Mouse (Mus musculus): ENCODE data around the gene Myl4. TPM values are rescaled to one million over a fixed set of nuclear protein-coding genes. Genes with fewer than 3 reads are reported as not detected.
A peak's percentile ranks its signal among the peaks of the same experiment; 100 is the strongest.

The Myl4 gene
- polyA plus RNA-seq, 1 experiment from 2014 or later: 0.84 TPM

GRCm38 (mm10) chr11:104616182-104616581, 65.7 kb downstream of the Myl4 start:
- ATAC-seq (replicated peaks; ENCODE audit: low FRiP score): no peak
- no peak overlapping the region for H3K27ac ChIP-seq (ENCODE audit: low read depth, low read length)
- no peaks in the 10 kb centered on the region for H3K27me3 ChIP-seq (ENCODE audit: control insufficient read depth, insufficient read depth, low read length)
- no peak overlapping the region for H3K4me3 ChIP-seq (ENCODE audit: low read depth, low read length)
- H3K9me3 ChIP-seq (ENCODE audit: control insufficient read depth, low read length): no peaks in the 10 kb centered on the region
- no peak for DNase-seq (ENCODE audit: low spot score)
- H3K9ac ChIP-seq (ENCODE audit: low read length): no peak overlapping the region
- WGBS: 87% methylated on average over 5 of the region's 5 CpGs
- H3K4me2 ChIP-seq (ENCODE audit: low read depth, low read length, severe bottlenecking): no peak overlapping the region
- H3K4me1 ChIP-seq (replicated peaks; ENCODE audit: control insufficient read depth, insufficient read depth, low read length): peaks cover 6% of the 10 kb centered on the region; the same call in 1 of the 2 replicates
- H3K36me3 ChIP-seq (ENCODE audit: control insufficient read depth, insufficient read depth, low read length): no peaks in the 10 kb centered on the region

DNA sequence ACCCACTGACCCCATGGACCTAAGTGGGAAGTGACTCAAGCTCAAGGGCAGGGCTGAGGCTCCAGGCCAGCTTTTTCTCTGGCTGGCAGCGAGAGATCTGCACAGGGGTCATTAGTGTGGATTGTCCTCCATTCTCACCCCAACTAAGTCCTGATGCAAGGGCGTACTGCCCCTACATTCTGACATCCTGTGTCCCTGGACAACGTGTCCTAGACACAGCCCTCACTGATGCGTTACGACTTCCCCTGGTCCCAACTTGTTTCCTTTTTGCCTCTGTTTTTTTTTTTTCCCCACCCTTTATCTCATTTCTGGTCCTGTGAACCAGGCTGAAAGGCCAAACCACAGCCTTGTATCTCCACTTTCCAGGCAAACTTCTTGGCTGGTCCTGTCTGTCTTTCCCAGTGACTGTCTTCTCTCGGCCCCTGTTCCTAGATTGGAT, 68.2 kb downstream of the Myl4 start:
- WGBS: 77% methylated on average over 6 of the region's 6 CpGs
- Histone ChIP-seq H3K9me3 (ENCODE audit: control insufficient read depth, low read length) (no peaks in the 10 kb centered on the region), H3K27me3 (ENCODE audit: control insufficient read depth, insufficient read depth, low read length) (no peaks in the 10 kb centered on the region), H3K4me3 (ENCODE audit: low read depth, low read length) (no peak overlapping the region), H3K9ac (ENCODE audit: low read length) (no peak overlapping the region), H3K4me2 (ENCODE audit: low read depth, low read length, severe bottlenecking) (no peak overlapping the region), H3K27ac (ENCODE audit: low read depth, low read length) (no peak overlapping the region), H3K36me3 (ENCODE audit: control insufficient read depth, insufficient read depth, low read length) (no peaks in the 10 kb centered on the region), H3K4me1 (replicated peaks; ENCODE audit: control insufficient read depth, insufficient read depth, low read length) (peaks cover 6% of the 10 kb centered on the region; the same call in 1 of the 2 replicates)
- DNase-seq (ENCODE audit: low spot score) (no peak), ATAC-seq (replicated peaks; ENCODE audit: low FRiP score) (no peak)

DNA sequence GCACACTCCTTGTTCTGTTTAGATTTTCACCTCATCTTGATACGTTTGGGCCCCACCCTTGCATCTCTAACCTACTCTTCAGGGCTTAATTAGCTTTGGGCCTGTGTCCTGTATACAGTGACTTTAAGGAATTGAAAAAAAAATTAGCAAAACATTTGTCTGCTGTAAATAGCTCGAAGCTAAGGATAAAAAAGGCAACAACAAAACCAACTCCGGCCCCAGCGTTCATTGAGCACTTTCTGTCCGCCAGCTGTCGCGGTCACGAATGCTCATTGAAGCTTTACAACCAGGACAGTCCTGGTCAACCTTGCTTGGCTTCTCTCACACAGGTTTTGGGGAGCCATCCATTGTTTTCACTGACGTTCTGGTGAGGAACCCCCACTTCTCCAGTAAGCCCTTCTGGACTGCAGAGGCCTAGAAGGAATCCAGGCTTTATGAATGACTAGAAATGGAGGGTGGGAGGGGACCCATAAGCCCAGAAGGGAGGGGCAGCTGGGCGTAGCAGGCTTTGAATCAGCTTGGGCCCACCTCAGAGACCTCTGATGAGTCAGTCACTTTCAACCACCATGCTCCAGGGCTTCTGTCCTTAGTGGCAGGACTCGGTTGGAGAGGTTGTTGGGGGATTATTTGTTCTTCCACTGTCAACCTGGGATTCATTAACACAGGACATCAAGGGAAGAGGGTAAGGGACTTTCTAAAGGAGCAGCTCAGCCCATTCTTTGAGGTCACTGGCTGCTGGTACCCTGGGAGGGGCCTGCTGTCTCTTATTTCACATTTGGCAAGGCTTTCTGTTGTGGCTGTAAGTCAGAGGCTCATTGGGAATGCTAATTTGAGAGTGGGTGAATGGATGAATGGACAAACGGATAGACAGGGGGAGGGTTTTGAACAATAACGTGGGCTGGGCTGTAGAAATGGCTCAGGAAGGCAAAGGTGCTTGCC, 68.9 kb downstream of the Myl4 start:
- H3K36me3 ChIP-seq (ENCODE audit: control insufficient read depth, insufficient read depth, low read length): no peaks in the 10 kb centered on the region
- peaks cover 6% of the 10 kb centered on the region; the same call in 1 of the 2 replicates for H3K4me1 ChIP-seq (replicated peaks; ENCODE audit: control insufficient read depth, insufficient read depth, low read length)
- no peak overlapping the region for H3K4me3 ChIP-seq (ENCODE audit: low read depth, low read length)
- H3K27ac ChIP-seq (ENCODE audit: low read depth, low read length): no peak overlapping the region
- H3K4me2 ChIP-seq (ENCODE audit: low read depth, low read length, severe bottlenecking): no peak overlapping the region
- no peak for DNase-seq (ENCODE audit: low spot score)
- no peak overlapping the region for H3K9ac ChIP-seq (ENCODE audit: low read length)
- ATAC-seq (replicated peaks; ENCODE audit: low FRiP score): peak; percentile 61
- H3K27me3 ChIP-seq (ENCODE audit: control insufficient read depth, insufficient read depth, low read length): no peaks in the 10 kb centered on the region
- WGBS: 50% methylated on average over 13 of the region's 13 CpGs
- H3K9me3 ChIP-seq (ENCODE audit: control insufficient read depth, low read length): no peaks in the 10 kb centered on the region

GRCm38 (mm10) chr11:104622040-104622962, 71.8 kb downstream of the Myl4 start:
- peaks cover 6% of the 10 kb centered on the region; the same call in 1 of the 2 replicates for H3K4me1 ChIP-seq (replicated peaks; ENCODE audit: control insufficient read depth, insufficient read depth, low read length)
- DNase-seq (ENCODE audit: low spot score) (no peak), ATAC-seq (replicated peaks; ENCODE audit: low FRiP score) (no peak)
- no peaks in the 10 kb centered on the region for H3K36me3 ChIP-seq (ENCODE audit: control insufficient read depth, insufficient read depth, low read length)
- H3K9ac ChIP-seq (ENCODE audit: low read length): no peak overlapping the region
- no peak overlapping the region for H3K4me3 ChIP-seq (ENCODE audit: low read depth, low read length)
- WGBS: 50% methylated on average over 12 of the region's 12 CpGs
- no peaks in the 10 kb centered on the region for H3K27me3 ChIP-seq (ENCODE audit: control insufficient read depth, insufficient read depth, low read length)
- H3K4me2 ChIP-seq (ENCODE audit: low read depth, low read length, severe bottlenecking): no peak overlapping the region
- no peak overlapping the region for H3K27ac ChIP-seq (ENCODE audit: low read depth, low read length)
- no peaks in the 10 kb centered on the region for H3K9me3 ChIP-seq (ENCODE audit: control insufficient read depth, low read length)

DNA sequence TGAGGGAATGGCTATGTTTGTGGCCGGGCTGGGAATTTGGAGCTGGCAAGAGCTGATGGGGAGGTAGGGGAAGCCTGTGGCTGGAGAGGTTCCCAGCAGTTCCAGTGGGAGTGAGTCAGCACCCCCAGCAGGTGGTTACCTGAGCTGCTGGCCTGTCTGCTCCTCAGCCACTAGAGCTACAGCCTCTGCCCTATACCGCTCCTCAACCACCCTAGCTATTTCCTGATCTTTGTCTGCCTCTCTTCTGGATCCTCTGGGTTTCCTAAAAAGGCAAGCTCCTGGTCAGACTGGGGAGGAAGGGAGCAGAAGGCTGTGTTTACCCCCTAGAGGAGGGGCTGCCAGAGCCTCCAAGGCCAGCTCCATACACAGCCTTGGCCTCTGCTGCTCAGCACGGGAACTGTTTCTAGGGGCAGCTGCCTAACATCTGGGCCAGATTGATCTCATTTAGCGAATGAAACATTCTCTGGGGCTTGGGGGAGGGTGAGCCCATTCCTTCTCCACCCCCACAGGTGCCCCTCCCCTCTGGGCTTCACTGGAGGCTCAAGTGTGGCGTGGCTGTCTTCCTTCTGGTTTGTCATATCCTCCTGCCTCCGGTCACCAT, 74.4 kb downstream of the Myl4 start:
- ATAC-seq (replicated peaks; ENCODE audit: low FRiP score): no peak
- no peak overlapping the region for H3K9ac ChIP-seq (ENCODE audit: low read length)
- no peaks in the 10 kb centered on the region for H3K9me3 ChIP-seq (ENCODE audit: control insufficient read depth, low read length)
- peak; percentile 60 for DNase-seq (ENCODE audit: low spot score)
- no peaks in the 10 kb centered on the region for H3K4me1 ChIP-seq (replicated peaks; ENCODE audit: control insufficient read depth, insufficient read depth, low read length)
- no peak overlapping the region for H3K4me2 ChIP-seq (ENCODE audit: low read depth, low read length, severe bottlenecking)
- H3K4me3 ChIP-seq (ENCODE audit: low read depth, low read length): no peak overlapping the region
- H3K27ac ChIP-seq (ENCODE audit: low read depth, low read length): no peak overlapping the region
- no peaks in the 10 kb centered on the region for H3K27me3 ChIP-seq (ENCODE audit: control insufficient read depth, insufficient read depth, low read length)
- WGBS: 47% methylated on average over 6 of the region's 6 CpGs
- no peaks in the 10 kb centered on the region for H3K36me3 ChIP-seq (ENCODE audit: control insufficient read depth, insufficient read depth, low read length)

DNA sequence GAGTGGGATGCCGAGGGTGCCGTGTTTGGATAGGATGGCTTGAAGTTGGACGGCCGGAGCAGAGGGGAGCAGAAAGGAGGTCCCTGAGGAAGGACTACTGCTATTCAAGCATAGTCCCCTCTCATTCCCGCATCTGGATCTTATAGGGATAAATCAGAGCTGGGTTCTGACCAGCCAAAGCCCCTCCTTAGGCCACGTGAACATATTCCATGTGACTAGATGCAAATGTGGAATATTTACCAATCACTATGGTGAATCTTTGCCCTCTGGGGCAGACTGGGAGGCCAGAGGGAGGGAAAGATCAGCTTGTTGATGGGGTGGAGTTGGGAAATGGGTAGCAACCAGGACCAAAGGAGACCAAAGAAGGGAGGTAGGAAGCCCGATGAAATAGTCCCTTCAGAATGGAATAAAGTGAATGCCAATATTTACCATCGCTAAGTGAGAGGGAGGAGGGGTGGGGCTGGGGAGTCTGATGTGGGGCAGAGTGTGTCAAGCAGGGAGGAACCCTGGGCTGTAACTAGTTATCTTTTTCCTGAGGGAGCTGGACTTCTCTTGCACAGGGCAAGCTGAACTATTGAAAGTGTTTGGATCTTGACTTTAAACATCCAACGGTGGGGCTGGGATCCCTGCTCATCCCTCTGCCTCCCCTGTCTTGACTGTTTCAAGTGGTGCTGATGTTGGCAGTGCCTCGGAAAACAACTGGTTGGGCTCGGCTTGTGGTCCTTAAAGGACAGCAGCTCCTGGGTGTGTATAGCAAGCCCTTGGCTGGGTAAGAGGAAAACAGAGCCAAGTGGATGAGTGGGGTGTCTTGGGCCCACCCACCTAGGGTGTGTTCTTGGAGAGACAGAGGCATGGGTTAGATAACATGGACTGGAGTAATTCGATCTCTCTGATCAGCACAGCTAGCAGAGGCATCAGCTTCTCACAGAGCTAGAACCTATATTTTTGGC, 75.3 kb downstream of the Myl4 start:
- H3K27me3 ChIP-seq (ENCODE audit: control insufficient read depth, insufficient read depth, low read length): no peaks in the 10 kb centered on the region
- DNase-seq (ENCODE audit: low spot score): no peak
- no peak overlapping the region for H3K9ac ChIP-seq (ENCODE audit: low read length)
- no peaks in the 10 kb centered on the region for H3K9me3 ChIP-seq (ENCODE audit: control insufficient read depth, low read length)
- H3K27ac ChIP-seq (ENCODE audit: low read depth, low read length): no peak overlapping the region; the same call in 1 of the 2 replicates
- H3K36me3 ChIP-seq (ENCODE audit: control insufficient read depth, insufficient read depth, low read length): no peaks in the 10 kb centered on the region
- 50% methylated on average over 12 of the region's 12 CpGs for WGBS
- ATAC-seq (replicated peaks; ENCODE audit: low FRiP score): no peak
- no peak overlapping the region for H3K4me2 ChIP-seq (ENCODE audit: low read depth, low read length, severe bottlenecking)
- H3K4me3 ChIP-seq (ENCODE audit: low read depth, low read length): no peak overlapping the region
- no peaks in the 10 kb centered on the region for H3K4me1 ChIP-seq (replicated peaks; ENCODE audit: control insufficient read depth, insufficient read depth, low read length)

- H3K9ac ChIP-seq (ENCODE audit: low read length): no peak overlapping the region
- ATAC-seq (replicated peaks; ENCODE audit: low FRiP score) (no peak), DNase-seq (ENCODE audit: low spot score) (no peak)
- H3K9me3 ChIP-seq (ENCODE audit: control insufficient read depth, low read length): no peaks in the 10 kb centered on the region
- H3K27me3 ChIP-seq (ENCODE audit: control insufficient read depth, insufficient read depth, low read length): no peaks in the 10 kb centered on the region
- no peaks in the 10 kb centered on the region for H3K36me3 ChIP-seq (ENCODE audit: control insufficient read depth, insufficient read depth, low read length)
- H3K4me1 ChIP-seq (replicated peaks; ENCODE audit: control insufficient read depth, insufficient read depth, low read length): no peaks in the 10 kb centered on the region
- no peak overlapping the region for H3K4me3 ChIP-seq (ENCODE audit: low read depth, low read length)
- no peak overlapping the region for H3K27ac ChIP-seq (ENCODE audit: low read depth, low read length)
- no peak overlapping the region for H3K4me2 ChIP-seq (ENCODE audit: low read depth, low read length, severe bottlenecking)
Measured at GRCm38 (mm10) chr11:104626635-104627034, 76.2 kb downstream of the Myl4 start.

Measured in forebrain, embryonic 11.5 days (tissue).